Mouse (Mus musculus) testis, adult 2 months (tissue): Measurements from ENCODE around the gene Traf3. TPM values are rescaled to one million over a fixed set of nuclear protein-coding genes. Genes with fewer than 3 reads are reported as not detected.
A peak's percentile ranks its signal among the peaks of the same experiment; 100 is the strongest.

Experiments used
- H3K27ac ChIP-seq: fragments of 200-500 bp; 2 replicates; pipeline ENCODE4 v1.5.1; 2012; ENCODE audit warnings: low read depth, low read length; ENCODE audit not compliant: control insufficient read depth, insufficient read depth
- H3K27me3 ChIP-seq: fragments of 200-500 bp; 2 replicates; pipeline ENCODE4 v1.6.1; 2012; ENCODE audit warnings: mild to moderate bottlenecking, low read length, moderate library complexity; ENCODE audit not compliant: control insufficient read depth, insufficient read depth
- H3K36me3 ChIP-seq: fragments of 200-500 bp; 2 replicates; pipeline ENCODE4 v1.6.1; 2012; ENCODE audit warnings: mild to moderate bottlenecking, low read length; ENCODE audit not compliant: control insufficient read depth, insufficient read depth
- H3K4me1 ChIP-seq: fragments of 200-500 bp; 2 replicates; pipeline ENCODE4 v1.6.1; 2012; ENCODE audit warnings: low read length; ENCODE audit not compliant: control insufficient read depth, insufficient read depth
- H3K4me3 ChIP-seq: fragments of 200-500 bp; 2 replicates; pipeline ENCODE4 v1.5.1; 2012; ENCODE audit warnings: low read depth, mild to moderate bottlenecking, low read length, moderate library complexity, mixed read lengths; ENCODE audit not compliant: control insufficient read depth
- CTCF ChIP-seq: fragments of 200-500 bp; IDR thresholded peaks from 2 replicates; pipeline ENCODE4 v1.5.1; 2012; ENCODE audit warnings: low read depth, mild to moderate bottlenecking, inconsistent platforms, low read length, moderate library complexity; ENCODE audit not compliant: control insufficient read depth, insufficient read depth, insufficient replicate concordance
- POLR2A ChIP-seq: fragments of 200-500 bp; IDR thresholded peaks from 2 replicates; pipeline ENCODE4 v1.6.1; 2012; ENCODE audit warnings: low read depth, mild to moderate bottlenecking, inconsistent platforms, low read length, moderate library complexity; ENCODE audit not compliant: control insufficient read depth
- polyA plus RNA-seq: library from polyadenylated mRNA; depleted of rRNA; stranded (reverse); fragments of >200 nt; gene quantifications from 2 replicates; pipeline ENCODE4 v1.2.3, GENCODE M21; 2012

The Traf3 gene
- polyA plus RNA-seq, 1 experiment: 2.4 TPM

DNA sequence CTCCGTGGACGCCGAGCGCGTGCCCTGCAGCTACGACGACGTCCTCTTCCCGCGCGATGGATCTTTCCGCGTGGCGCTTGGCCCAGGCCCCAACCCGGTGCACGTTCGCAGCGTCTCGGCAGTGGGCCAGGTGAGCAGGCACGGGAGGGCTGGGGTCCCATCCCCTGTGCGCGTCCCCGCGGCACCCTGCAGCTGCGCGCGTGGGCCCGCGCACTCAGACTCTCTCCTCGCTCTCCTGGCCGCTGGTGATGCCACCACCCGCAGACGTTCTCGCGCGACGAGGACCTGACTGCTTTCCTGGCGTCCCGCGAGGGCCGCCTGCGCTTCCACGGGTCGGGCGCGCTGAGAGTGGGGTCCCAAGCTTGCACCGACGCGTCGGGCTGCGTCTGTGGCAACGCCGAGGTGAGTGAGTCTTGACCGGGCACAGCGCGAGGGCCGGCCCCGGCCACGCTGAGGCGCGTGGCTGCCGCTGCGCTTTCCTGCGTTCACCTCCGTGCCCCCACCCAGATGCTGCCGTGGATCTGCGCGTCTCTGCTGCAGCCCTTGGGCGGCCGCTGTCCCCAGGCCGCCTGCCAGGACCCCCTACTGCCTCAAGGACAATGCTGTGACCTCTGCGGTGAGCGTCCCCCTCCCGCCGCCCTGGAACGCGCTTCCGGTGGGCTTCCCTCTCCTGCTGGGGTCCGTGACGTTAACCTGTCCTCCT, 108.4 kb downstream of the Traf3 start:
- no peak overlapping the region for H3K27ac ChIP-seq
- peak overlapping the region; percentile 57 for H3K4me3 ChIP-seq
- TF ChIP-seq POLR2A (no peak; the same call in 1 of the 2 replicates), CTCF (no peak)

DNA sequence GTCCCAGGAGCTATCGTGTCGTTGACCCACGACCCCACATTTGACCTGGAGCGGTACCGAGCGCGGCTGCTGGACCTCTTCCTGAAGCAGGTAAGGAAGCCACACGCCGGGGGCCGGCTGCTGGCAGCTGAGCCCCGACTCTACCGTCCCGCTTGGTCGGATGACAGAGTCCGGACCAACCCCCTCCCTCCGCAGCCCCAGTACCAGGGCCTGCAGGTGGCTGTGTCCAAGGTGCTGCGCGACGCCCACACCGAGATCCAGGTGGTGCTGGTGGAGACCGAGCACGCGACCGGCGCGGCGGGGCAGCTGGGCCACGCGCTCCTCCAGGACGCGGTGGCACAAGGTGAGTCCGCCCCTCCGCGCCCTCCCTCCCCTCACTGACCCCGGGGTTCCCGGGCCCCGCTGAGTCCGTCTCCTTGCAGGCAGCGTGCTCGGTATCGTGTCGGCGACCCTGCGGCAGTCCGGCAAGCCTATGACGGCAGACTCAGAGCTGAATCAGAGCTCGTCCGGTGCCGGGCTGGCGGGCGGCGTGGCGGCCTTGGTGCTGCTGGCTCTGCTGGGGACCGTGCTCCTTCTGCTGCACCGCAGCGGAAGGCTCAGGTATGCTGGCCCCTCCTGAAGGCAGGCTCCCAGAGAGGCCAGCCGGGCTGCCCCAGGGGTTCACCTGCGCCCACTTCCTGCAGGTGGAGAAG, 109.1 kb downstream of the Traf3 start:
- Histone ChIP-seq H3K4me1 (peaks cover 27% of the 10 kb centered on the region), H3K36me3 (no peaks in the 10 kb centered on the region), H3K27ac (no peak overlapping the region), H3K4me3 (peak overlapping the region; percentile 57), H3K27me3 (no peaks in the 10 kb centered on the region)
- TF ChIP-seq POLR2A (no peak), CTCF (no peak)

More for the DNA sequence above, 108.4 kb downstream of the Traf3 start:
- Histone ChIP-seq H3K27me3 (no peaks in the 10 kb centered on the region), H3K4me1 (peaks cover 27% of the 10 kb centered on the region), H3K36me3 (no peaks in the 10 kb centered on the region)

GRCm38 (mm10) chr12:111276371-111276770, 110.2 kb downstream of the Traf3 start:
- H3K4me3 ChIP-seq: no peak overlapping the region
- TF ChIP-seq POLR2A: no peak
- no peak for TF ChIP-seq CTCF
- H3K27me3 ChIP-seq: no peaks in the 10 kb centered on the region

GRCm38 (mm10) chr12:111283573-111283972, 117.4 kb downstream of the Traf3 start:
- Histone ChIP-seq H3K27me3 (no peaks in the 10 kb centered on the region), H3K27ac (no peak overlapping the region), H3K4me1 (peaks cover 5% of the 10 kb centered on the region), H3K36me3 (no peaks in the 10 kb centered on the region), H3K4me3 (no peak overlapping the region)
- TF ChIP-seq POLR2A (no peak), CTCF (no peak)

More at GRCm38 (mm10) chr12:111276371-111276770, 110.2 kb downstream of the Traf3 start:
- Histone ChIP-seq H3K27ac (no peak overlapping the region), H3K4me1 (peaks cover 23% of the 10 kb centered on the region), H3K36me3 (no peaks in the 10 kb centered on the region)

DNA sequence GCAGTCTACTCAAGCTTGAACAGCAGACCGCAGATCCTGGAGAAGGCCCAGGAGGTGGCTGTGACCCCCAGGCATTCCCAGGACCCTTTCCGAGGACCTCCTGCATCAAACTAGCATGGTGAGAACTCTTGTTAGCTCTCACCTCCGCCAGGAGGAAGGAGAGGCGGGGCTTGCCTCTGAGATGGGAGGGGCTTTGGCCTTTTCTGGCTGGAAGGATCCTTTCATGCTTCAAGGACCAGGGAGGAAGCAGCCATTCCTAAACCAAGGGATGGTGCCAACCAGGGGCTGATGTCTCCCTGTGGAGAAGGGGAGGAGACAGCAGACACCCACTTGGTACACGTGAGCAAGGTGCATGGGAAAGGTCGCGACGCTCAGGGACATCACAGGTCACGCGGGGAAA, 118.4 kb downstream of the Traf3 start:
- no peak overlapping the region for H3K4me3 ChIP-seq
- no peaks in the 10 kb centered on the region for H3K36me3 ChIP-seq
- no peak overlapping the region for H3K27ac ChIP-seq
- no peak for TF ChIP-seq CTCF
- TF ChIP-seq POLR2A: no peak
- H3K4me1 ChIP-seq: peaks cover 5% of the 10 kb centered on the region
- H3K27me3 ChIP-seq: no peaks in the 10 kb centered on the region

DNA sequence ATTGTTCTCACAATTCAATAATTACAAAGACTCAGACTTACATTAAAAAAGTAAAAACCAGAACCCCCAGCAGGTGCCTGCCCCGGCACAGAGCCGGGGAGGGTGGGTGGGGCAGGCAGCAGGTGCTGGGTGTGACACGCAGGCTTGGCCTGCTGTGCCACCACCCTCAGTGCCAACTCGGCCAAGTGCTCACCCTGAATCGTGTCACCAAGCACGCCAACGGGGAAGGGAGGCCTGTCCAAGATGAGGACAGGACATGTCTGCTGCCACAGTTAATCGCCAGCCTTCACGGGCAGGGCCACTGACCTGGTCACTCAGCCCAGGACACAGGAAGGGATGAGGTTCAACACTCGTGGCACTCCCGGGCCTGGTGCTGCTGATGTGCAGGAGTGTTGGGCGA, 126.9 kb downstream of the Traf3 start:
- Histone ChIP-seq H3K27ac (no peak overlapping the region), H3K4me1 (no peaks in the 10 kb centered on the region), H3K27me3 (no peaks in the 10 kb centered on the region), H3K36me3 (no peaks in the 10 kb centered on the region), H3K4me3 (no peak overlapping the region)
- no peak for TF ChIP-seq POLR2A
- no peak for TF ChIP-seq CTCF

DNA sequence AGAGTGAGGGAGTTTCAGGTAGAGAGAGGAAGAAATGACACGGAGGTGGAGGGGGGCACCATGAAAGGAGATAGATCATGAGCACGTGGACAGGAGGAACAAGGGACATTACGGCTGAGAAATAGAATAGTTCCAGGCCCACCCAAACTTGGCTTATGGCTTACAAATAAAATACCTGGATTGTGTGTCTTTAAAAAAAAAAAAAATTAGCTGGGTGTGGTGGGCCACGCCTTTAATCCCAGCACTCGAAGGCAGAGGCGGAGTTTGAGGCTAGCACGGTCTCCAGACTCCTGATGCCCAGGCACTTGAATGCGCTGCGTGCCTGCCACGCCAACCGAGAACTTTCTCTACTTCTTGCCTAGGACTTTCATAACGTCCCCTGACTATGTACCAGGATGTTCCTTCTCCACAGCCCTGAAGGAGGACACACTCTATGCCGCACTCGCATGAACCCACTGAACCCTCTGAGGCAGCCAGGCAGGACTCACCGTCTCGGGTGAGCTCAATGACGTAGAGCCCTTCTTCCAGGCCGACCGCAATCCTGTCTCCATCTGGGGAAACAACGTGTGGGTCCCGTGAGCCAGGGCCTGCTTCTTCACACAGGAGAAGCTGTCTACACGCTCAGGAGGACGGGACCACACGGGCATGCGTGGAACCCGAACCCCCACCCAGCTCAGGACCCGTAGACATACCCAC, 135.3 kb downstream of the Traf3 start:
- TF ChIP-seq CTCF (no peak), POLR2A (no peak)
- Histone ChIP-seq H3K27me3 (no peaks in the 10 kb centered on the region), H3K27ac (no peak overlapping the region), H3K36me3 (no peaks in the 10 kb centered on the region), H3K4me1 (no peaks in the 10 kb centered on the region), H3K4me3 (no peak overlapping the region)
